Mouse (Mus musculus) retina, postnatal 1 day (tissue): ENCODE measurements around the gene Tsga13.
A peak's percentile ranks its signal among the peaks of the same experiment; 100 is the strongest.

Source experiments
- DNase-seq: peaks from one replicate; pipeline ENCODE4 v3.0.0-alpha.2; 2012

The Tsga13 gene

DNA sequence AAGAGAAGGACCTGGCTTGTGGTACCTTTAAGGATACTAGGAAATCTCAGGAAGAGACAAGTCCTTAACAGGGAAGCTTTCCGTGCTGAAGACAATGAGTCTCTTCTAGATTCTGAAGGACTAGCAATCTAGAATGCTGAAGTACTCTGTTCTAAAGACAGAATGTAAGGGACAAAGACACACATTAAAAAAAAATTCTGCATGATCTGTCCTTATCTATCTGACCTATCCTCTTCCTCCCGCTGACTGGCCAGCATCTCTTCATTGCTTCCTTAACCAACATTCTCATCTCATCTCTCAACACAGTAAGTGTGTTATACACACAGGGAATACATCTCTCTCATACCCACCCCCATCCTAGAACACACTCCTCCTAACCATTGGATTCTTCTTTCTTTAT lies at the start of gene Tsga13:
Tsga13 (minus strand) TSS at position 101 of the 400 bp plus-strand sequence.
- no peak for DNase-seq

DNA sequence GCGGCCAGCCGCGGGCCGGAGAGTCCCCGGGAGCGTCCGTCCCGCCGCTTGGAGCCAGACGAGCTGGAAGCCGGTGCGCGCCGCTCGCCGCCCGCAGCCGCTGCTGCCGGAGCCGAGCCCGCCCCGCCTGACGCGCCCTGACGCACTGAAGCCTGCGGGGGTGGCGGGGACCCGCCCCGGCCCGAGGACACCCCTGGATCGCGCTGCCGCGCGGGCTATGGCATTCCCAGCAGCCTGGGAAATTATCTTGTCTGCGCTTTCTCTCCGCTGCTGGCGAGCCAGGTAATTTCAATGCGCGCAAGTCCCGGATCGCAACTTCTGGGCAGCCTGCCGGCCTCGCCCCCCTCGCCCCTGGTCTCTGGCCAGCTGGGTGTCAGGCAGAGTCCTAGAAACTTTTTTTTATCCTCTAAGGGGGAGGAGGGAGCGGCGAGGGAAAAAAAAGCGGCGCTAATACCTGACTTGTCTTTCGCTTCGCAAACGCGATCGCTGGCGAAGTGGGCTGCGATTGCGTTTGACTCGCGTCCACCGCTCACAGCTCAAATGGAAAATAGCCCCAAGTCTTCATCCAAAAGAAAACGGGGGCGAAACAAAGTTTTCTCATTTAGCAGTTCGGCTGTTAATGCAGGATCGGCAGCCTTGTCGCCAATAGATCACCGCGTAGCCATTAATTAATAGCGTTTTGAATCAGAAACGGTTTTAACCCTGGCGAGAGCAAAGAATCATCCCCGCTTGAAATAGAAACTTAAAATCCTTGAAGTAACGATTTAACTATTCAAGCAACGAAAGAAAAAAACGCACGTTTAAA lies 43.6 kb upstream of the Tsga13 start, which contains the start of gene Klf14:
Klf14 (minus strand) TSS at position 343 of the 805 bp plus-strand sequence.
- peak; percentile 74 for DNase-seq

DNA sequence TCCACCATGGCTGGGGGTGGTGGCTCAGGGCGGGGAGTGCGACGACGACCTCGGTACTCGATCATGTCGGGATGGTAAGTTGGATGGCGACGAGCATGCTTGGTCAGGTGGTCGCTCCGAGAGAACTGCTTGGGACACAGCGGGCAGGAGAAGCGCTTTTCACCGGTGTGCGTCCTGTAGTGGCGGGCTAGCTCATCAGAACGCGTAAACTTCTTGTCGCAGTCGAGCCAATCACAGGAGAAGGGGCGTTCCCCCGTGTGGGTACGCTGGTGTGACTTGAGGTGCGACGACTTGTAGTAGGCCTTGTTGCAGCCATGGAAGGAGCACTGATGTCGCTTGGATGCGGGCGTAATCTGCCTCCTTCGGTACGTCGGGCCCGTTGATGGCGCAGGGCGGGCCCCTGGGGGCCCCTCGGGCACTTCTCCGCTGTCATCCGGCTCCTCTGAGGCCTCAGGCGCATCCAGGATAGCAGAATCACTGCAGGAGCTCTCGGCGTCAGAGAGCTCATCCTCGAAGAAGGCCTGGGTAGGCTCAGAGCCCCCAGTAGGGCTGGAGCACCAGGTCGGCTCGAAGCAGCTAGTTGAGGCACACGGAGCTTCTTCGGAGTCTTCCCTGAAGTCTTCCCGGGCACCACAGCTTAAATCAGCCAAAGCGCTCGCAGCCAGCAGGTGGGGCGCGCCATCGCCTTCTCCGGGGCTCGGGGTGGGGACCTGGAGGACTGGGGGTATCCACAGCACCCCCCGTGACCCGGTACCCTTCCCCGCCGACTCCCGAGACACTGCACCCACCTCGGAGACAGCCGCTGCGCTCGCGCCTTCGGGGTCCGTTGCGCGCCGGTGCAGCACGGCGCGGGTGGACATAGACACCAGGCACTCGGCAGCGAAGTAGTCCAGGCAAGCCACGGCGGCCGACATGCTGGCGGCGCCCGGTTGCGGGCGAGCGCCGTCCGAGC lies 42.7 kb upstream of the Tsga13 start:
- DNase-seq: peak; percentile 41

DNA sequence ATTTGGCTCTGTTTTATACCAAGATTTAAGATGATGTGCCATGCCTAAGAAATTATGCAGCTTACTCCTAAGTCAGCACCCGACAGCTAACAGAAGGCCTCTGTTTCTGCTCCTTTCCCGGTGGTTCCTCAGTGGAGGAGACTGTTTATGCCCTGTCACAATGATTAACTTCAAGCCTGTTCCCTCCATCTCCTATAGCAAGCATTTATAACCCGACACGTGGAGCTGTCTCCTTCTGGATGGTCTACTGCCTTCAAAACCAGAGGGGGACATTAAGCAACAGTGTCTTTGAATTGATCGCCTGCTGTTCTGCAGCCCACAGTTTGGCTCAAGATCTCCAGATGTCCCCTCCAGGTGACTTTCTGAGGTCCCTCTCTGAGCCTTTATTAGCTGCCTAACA lies 23.9 kb upstream of the Tsga13 start:
- peak; percentile 14 for DNase-seq

DNA sequence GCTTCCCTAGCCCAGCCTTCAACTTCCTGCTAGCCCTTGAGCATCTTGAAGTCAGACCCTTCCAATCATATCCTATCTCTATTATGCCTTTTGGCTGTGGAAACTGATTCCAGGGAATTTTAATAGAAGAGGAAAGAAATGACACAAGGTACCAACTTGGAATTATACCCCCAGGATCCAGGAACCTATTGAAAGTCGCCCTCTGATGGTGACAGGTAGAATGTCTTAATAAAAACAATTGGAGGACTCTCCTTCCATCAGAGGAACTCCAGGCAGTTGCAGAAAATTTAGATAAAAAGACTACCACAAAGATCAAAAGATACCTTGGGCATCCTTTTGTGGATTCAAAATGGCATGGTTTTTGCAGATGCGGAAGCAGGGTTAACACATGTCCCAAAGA lies 7.4 kb upstream of the Tsga13 start:
- DNase-seq: peak; percentile 16

DNA sequence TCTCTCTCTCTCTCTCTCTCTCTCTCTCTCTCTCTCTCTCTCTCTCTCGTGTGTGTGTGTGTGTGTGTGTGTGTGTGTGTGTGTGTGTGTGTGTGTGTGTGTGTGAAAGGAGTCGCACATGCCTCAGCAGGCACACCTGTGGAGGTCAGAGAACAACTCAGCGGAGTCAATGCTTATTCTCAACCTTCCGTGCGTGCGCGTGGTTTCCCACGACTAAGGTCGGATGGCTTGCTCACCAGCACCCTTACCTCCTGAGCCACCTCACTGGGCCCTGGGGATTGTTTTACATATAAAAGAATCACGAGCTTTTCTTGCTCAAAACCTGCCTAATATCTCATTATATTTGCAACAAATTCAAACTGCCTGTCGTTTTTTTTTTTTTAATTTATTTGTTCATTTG lies 6.5 kb upstream of the Tsga13 start:
- DNase-seq: no peak

GRCm38 (mm10) chr6:30920834-30921675 lies 5.7 kb upstream of the Tsga13 start:
- DNase-seq: peak; percentile 44

- DNase-seq: no peak
Observed at GRCm38 (mm10) chr6:30907970-30908369, 7.4 kb downstream of the Tsga13 start.

DNA sequence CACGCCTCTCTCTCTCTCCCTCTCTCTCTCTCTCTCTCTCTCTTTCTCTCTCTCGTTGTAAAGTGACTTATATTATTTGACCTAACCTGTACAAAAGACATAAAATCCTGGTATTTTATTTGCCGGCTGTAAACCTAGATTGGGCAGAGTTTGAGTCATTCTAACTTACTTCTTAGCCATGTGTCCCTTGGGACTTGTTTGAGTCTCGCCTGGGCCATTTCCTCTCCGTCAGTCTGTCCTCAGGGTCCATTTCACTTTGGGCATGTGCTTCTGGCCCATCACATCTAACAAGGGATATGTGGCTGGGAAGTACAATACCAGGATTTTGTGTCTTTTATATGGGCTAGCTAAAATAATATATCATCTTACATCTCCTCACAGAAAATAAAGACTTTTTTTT lies 10.5 kb downstream of the Tsga13 start:
- no peak for DNase-seq

- DNase-seq: no peak
Observed at GRCm38 (mm10) chr6:30904033-30904432, 11.3 kb downstream of the Tsga13 start.

- no peak for DNase-seq
Observed at GRCm38 (mm10) chr6:30897520-30897919, 17.9 kb downstream of the Tsga13 start.

DNA sequence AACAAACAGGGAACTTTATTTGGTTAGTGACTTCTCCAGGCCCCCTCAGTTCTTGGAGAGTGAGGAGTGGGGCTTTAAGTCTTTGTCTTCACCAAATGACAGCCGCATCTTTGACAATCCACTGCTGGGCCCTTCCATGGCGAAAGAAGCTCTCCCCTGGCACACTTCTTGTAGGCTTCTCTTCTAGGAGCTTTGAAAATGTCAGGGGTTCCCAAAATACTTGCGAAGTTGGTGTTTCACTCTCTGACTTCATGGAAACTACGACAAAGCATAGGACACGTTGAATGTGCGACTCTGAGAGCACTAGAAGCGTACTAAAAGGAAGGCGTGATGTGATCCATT lies 18.4 kb downstream of the Tsga13 start:
- DNase-seq: no peak

GRCm38 (mm10) chr6:30896195-30896985 lies 19.0 kb downstream of the Tsga13 start, which contains the start of gene Copg2:
TSS of gene Copg2 (minus strand) at chr6:30896794.
- DNase-seq: peak; percentile 97

DNA sequence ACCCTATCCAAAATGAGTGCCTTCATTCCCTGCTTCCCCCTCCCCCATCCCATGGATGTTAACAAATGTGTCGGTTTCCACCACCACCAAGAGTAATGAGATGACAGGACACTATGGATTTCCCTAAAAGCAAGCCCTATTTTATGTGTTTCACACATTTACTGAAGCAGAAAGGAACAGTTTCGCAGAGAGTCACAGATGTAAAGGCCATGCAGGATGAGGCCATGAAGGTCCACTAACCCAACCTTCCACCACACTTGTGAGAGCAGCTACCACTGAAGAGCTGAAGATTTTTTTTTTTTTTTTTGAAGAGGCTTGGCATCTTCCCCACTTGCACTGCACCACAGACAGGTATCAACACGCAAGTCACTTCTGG lies 19.6 kb downstream of the Tsga13 start:
- DNase-seq: no peak

DNA sequence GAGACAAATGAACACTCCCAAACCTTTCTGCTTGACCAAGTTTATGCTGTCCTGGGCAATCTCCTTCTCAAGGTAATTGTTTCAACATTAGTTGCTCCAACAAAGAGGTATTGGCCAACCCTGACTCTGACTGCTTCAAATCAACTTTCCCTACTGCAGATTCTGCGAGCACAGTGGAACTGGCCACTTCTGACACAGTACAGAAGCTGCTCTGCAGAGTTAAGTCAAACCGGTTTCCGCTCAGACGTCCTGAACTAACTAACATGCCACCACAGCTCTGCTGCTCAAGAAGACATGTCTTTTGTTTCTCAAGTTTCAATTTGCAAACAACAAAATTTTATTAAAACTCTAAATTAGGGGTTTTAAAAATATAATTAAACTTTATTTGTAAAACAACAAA lies 22.3 kb downstream of the Tsga13 start:
- no peak for DNase-seq

DNA sequence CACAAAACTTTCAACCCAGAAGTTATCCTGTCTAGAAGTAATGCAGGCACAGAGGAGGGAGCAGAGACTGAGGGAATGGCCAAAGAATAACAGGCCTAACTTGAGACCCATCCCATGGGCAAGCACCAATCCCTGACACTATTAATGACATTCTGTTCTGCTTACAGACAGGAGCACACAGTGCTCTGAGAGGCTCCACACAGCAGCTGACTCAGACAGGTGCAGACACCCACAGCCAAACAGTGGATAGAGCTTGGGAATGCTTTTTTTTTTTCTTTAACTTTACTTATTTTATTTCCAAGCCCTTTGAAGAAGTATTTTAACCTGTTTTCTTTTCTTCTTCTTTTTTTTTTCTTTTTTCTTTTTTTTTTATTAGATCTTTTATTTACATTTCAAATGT lies 23.6 kb downstream of the Tsga13 start:
- DNase-seq: no peak

DNA sequence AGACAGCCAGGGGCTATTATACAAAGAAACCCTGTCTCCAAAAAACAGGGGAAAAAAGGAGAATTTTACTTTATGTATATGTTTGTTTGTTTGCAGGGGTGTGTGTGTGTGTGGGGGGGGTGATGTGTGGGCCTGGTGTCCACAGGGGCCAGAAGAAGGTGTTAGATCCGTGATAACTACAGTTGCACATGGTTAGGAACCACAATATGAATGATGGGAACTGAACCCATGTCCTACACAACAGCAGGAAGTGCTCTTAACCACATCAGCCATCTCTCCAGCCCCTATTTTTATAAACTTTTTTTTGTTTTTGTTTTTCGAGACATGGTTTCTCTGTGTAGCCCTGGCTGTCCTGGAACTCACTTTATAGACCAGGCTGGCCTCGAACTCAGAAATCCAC lies 30.5 kb downstream of the Tsga13 start:
- no peak for DNase-seq

DNA sequence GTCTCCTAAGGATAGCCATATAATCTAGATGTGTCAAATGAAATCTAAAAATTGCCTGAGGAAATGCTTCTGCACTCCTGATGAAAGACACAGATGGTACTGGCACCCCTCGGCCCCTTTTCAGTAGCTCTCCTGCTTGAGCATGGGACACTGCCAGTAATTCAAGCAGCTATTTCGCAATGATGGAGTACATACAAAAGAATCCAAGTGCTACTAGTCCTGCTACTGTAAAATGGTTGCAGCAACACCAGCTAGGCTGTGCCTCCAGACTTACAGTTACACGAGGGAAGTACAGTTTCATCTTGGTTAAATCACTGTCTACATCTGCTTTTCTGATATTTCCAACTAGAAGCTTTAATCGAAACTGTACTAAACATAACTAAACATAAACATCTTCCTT lies 31.9 kb downstream of the Tsga13 start:
- DNase-seq: no peak

GRCm38 (mm10) chr6:30876661-30877060 lies 38.7 kb downstream of the Tsga13 start:
- DNase-seq: no peak

DNA sequence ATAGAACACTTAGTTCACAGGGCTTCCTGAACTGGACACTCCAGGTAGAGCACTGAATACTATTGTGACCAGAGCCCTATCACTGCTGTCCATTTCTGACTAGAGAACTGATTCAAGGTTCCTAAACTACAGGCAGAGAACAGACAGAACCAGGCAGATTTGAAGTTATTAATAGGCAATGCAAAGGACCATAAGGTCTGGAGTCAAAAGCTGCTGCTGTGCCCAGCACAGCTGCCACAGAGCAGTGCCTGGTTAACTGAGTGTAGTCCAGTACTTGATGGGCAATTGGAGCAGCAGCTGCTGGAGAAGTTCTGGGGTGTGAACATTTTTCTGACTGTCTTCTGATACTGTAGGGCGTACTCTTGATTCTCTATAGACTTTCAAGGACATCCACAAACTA lies 48.9 kb downstream of the Tsga13 start:
- peak; percentile 2 for DNase-seq

DNA sequence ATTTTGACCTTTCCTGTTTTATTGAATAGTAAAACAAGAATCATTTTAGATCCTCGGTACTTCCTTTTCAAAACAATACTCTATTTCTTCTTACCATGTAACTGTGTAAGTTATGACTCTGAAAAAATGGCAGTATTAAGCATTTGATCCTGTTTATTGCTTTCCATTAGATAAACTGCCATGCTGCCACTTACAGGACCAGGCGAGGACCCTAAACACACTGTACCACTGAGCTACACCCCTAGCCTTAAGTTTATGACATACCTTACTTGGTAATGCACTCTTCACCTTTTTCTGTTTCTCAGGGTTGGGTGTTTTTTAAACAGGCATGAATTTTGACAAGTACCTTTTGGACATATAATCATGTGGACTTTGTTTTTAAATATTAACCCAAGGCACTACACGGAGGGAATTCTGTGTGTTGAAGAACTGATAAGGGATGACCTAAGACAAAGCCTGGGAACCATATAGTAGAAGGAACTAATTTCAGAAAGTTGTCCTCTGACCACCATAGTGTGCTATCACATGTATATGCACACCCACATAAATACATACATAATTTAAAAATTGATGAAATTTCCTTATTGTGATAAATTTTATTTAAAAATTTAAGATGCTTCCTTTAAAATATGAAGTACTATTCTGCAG lies 50.2 kb downstream of the Tsga13 start:
- DNase-seq: no peak

GRCm38 (mm10) chr6:30855956-30856355 lies 59.4 kb downstream of the Tsga13 start:
- DNase-seq: no peak
